In genomic region chr16:23659597-23660531, GRCm38 (mm10) we compare ENCODE assay signal across 28 mouse cellular contexts.
DNase-seq lines count a peak whose midpoint lies in the region; ATAC-seq lines count a peak whose summit lies in the region.
"Had no signal": no experiment of that assay in that cellular context is flagged by ENCODE, and none has a peak within 500 bp of the region (broad histone marks: within the 10 kb centered on the region; RNA-seq: fewer than 3 reads in every experiment).

No protein-coding gene starts in this region.

- H3K4me3 ChIP-seq in hindbrain, embryonic 14.5 days (replicated peaks; ENCODE audit: low read length), result no peak overlapping the region
- no peak overlapping the region for H3K4me3 ChIP-seq in hindbrain, embryonic 11.5 days (ENCODE audit: low read depth, low read length)
- no peak overlapping the region for H3K4me3 ChIP-seq in forebrain, embryonic 12.5 days (replicated peaks)
- H3K4me3 ChIP-seq in hindbrain, embryonic 15.5 days, result no peak overlapping the region
- H3K4me3 ChIP-seq in liver, embryonic 11.5 days (ENCODE audit: low read depth, low read length), result no peak overlapping the region
- H3K4me3 ChIP-seq: embryonic facial prominence, embryonic 13.5 days; erythroblast, embryonic 14.5 days; gastrocnemius, adult 2 months; kidney, embryonic 15.5 days; limb, embryonic 13.5 days; liver, embryonic 13.5 days; midbrain, embryonic 12.5 days had no signal

- H3K36me3 ChIP-seq in hindbrain, embryonic 14.5 days (replicated peaks; ENCODE audit: control insufficient read depth, insufficient read depth), result no peaks in the 10 kb centered on the region
- H3K36me3 ChIP-seq in hindbrain, embryonic 11.5 days (ENCODE audit: control insufficient read depth, insufficient read depth, low read length), result no peaks in the 10 kb centered on the region
- no peaks in the 10 kb centered on the region for H3K36me3 ChIP-seq in forebrain, embryonic 12.5 days (replicated peaks)
- no peaks in the 10 kb centered on the region for H3K36me3 ChIP-seq in hindbrain, embryonic 15.5 days
- no peaks in the 10 kb centered on the region for H3K36me3 ChIP-seq in liver, embryonic 11.5 days (ENCODE audit: control insufficient read depth, insufficient read depth, low read length)
- H3K36me3 ChIP-seq: embryonic facial prominence, embryonic 13.5 days; G1E; kidney, embryonic 15.5 days; limb, embryonic 13.5 days; liver, embryonic 13.5 days; midbrain, embryonic 12.5 days had no signal

- no peaks in the 10 kb centered on the region for H3K27me3 ChIP-seq in hindbrain, embryonic 14.5 days (ENCODE audit: control insufficient read depth, insufficient read depth, low read length)
- no peaks in the 10 kb centered on the region for H3K27me3 ChIP-seq in hindbrain, embryonic 11.5 days (ENCODE audit: control insufficient read depth, insufficient read depth, low read length)
- H3K27me3 ChIP-seq in forebrain, embryonic 12.5 days, result 0 out of 2 replicates have a peak, but pooled peaks cover 4% of the 10 kb centered on the region
- H3K27me3 ChIP-seq in hindbrain, embryonic 15.5 days, result no peaks in the 10 kb centered on the region
- H3K27me3 ChIP-seq in liver, embryonic 11.5 days (replicated peaks; ENCODE audit: control insufficient read depth, insufficient read depth, low read length), result no peaks in the 10 kb centered on the region
- H3K27me3 ChIP-seq: CH12.LX; embryonic facial prominence, embryonic 13.5 days; kidney, embryonic 15.5 days; limb, embryonic 13.5 days; liver, embryonic 13.5 days; midbrain, embryonic 12.5 days had no signal

- peaks cover 14% of the 10 kb centered on the region; the same call in 1 of the 2 replicates for H3K4me1 ChIP-seq in hindbrain, embryonic 14.5 days (replicated peaks; ENCODE audit: control insufficient read depth, insufficient read depth, low read length)
- H3K4me1 ChIP-seq in hindbrain, embryonic 11.5 days (replicated peaks; ENCODE audit: control insufficient read depth, insufficient read depth, low read length), result no peaks in the 10 kb centered on the region
- H3K4me1 ChIP-seq in forebrain, embryonic 12.5 days, result peaks cover 10% of the 10 kb centered on the region
- no peaks in the 10 kb centered on the region for H3K4me1 ChIP-seq in hindbrain, embryonic 15.5 days (replicated peaks)
- no peaks in the 10 kb centered on the region for H3K4me1 ChIP-seq in liver, embryonic 11.5 days (replicated peaks; ENCODE audit: control insufficient read depth, insufficient read depth, low read length)
- H3K4me1 ChIP-seq: embryonic facial prominence, embryonic 13.5 days; kidney, embryonic 15.5 days; limb, embryonic 13.5 days; liver, embryonic 13.5 days had no signal

- DNase-seq in hindbrain, embryonic 14.5 days (ENCODE audit: low spot score), result peak; percentile 30
- DNase-seq in hindbrain, embryonic 11.5 days (ENCODE audit: low spot score), result no peak
- DNase-seq in Muller cell, postnatal 12 days (ENCODE audit: inconsistent ontology term), result peak; percentile 90
- DNase-seq in urinary bladder, postnatal 10 days (ENCODE audit: low spot score), result no peak
- no peak for DNase-seq in thymus, postnatal 14 days
- DNase-seq in liver, embryonic 11.5 days (ENCODE audit: low spot score), result no peak
- DNase-seq: adrenal gland, adult 2 months; B cell, adult 2 months; cerebellum, adult 11-12 months; cerebellum, postnatal 25 days; embryo, embryonic 11 days; gastrocnemius, adult 2 months; layer of hippocampus, adult 9-11 months; liver, embryonic 13.5 days; lung, adult 2 months; lung, postnatal 14 days; right cerebral cortex, adult 18-20 months; thymus, adult 2 months had no signal

- no peak overlapping the region for H3K9ac ChIP-seq in hindbrain, embryonic 14.5 days
- H3K9ac ChIP-seq in hindbrain, embryonic 11.5 days (ENCODE audit: low read depth, low read length), result no peak overlapping the region
- H3K9ac ChIP-seq in forebrain, embryonic 12.5 days, result no peak overlapping the region
- H3K9ac ChIP-seq in hindbrain, embryonic 15.5 days, result no peak overlapping the region
- no peak overlapping the region for H3K9ac ChIP-seq in liver, embryonic 11.5 days (ENCODE audit: low read depth, low read length)
- H3K9ac ChIP-seq: embryonic facial prominence, embryonic 13.5 days; kidney, embryonic 15.5 days; limb, embryonic 13.5 days; liver, embryonic 13.5 days; midbrain, embryonic 12.5 days had no signal

- 0 out of 2 replicates have a peak, but pooled peaks have one; percentile 42 for ATAC-seq in hindbrain, embryonic 14.5 days (ENCODE audit: low FRiP score)
- ATAC-seq in hindbrain, embryonic 11.5 days (ENCODE audit: low FRiP score), result no peak
- peak; percentile 61 for ATAC-seq in forebrain, embryonic 12.5 days (ENCODE audit: low FRiP score)
- ATAC-seq in hindbrain, embryonic 15.5 days (ENCODE audit: low FRiP score, low read depth), result peak; percentile 55
- no peak for ATAC-seq in liver, embryonic 11.5 days (replicated peaks; ENCODE audit: low FRiP score)
- ATAC-seq: intestine, postnatal 0 days had no signal

- H3K9me3 ChIP-seq in hindbrain, embryonic 14.5 days (ENCODE audit: control insufficient read depth, low read length), result no peaks in the 10 kb centered on the region; the same call in 1 of the 2 replicates
- H3K9me3 ChIP-seq in hindbrain, embryonic 11.5 days (ENCODE audit: control insufficient read depth, low read length), result no peaks in the 10 kb centered on the region
- H3K9me3 ChIP-seq in forebrain, embryonic 12.5 days, result no peaks in the 10 kb centered on the region
- H3K9me3 ChIP-seq in hindbrain, embryonic 15.5 days, result no peaks in the 10 kb centered on the region
- H3K9me3 ChIP-seq in liver, embryonic 11.5 days (ENCODE audit: control insufficient read depth, low read length), result no peaks in the 10 kb centered on the region
- H3K9me3 ChIP-seq: embryonic facial prominence, embryonic 13.5 days; kidney, embryonic 15.5 days; limb, embryonic 13.5 days; liver, embryonic 13.5 days; midbrain, embryonic 12.5 days had no signal

- WGBS in hindbrain, embryonic 14.5 days, result 44% methylated on average over 13 of the region's 13 CpGs
- WGBS in hindbrain, embryonic 11.5 days, result 82% methylated on average over 13 of the region's 13 CpGs
- WGBS in forebrain, embryonic 12.5 days, result 50% methylated on average over 13 of the region's 13 CpGs
- 42% methylated on average over 13 of the region's 13 CpGs for WGBS in hindbrain, embryonic 15.5 days
- WGBS in liver, embryonic 11.5 days, result 78% methylated on average over 13 of the region's 13 CpGs

- no peak overlapping the region for H3K4me2 ChIP-seq in hindbrain, embryonic 14.5 days (replicated peaks)
- H3K4me2 ChIP-seq in hindbrain, embryonic 11.5 days (replicated peaks; ENCODE audit: low read depth, low read length), result no peak overlapping the region
- no peak overlapping the region for H3K4me2 ChIP-seq in forebrain, embryonic 12.5 days
- no peak overlapping the region for H3K4me2 ChIP-seq in hindbrain, embryonic 15.5 days
- no peak overlapping the region for H3K4me2 ChIP-seq in liver, embryonic 11.5 days
- H3K4me2 ChIP-seq: embryonic facial prominence, embryonic 13.5 days; kidney, embryonic 15.5 days; limb, embryonic 13.5 days; liver, embryonic 13.5 days; midbrain, embryonic 12.5 days had no signal

- H3K27ac ChIP-seq in hindbrain, embryonic 14.5 days, result peak overlapping the region; percentile 22; the same call in 1 of the 2 replicates
- H3K27ac ChIP-seq in hindbrain, embryonic 11.5 days (ENCODE audit: low read depth, low read length), result no peak overlapping the region
- H3K27ac ChIP-seq in forebrain, embryonic 12.5 days, result no peak overlapping the region
- peak overlapping the region; percentile 15; the same call in 1 of the 2 replicates for H3K27ac ChIP-seq in hindbrain, embryonic 15.5 days (replicated peaks)
- H3K27ac ChIP-seq in liver, embryonic 11.5 days (ENCODE audit: low read depth, low read length), result no peak overlapping the region
- H3K27ac ChIP-seq: embryonic facial prominence, embryonic 13.5 days; gastrocnemius, adult 2 months; kidney, embryonic 15.5 days; limb, embryonic 13.5 days; liver, embryonic 13.5 days; midbrain, embryonic 12.5 days had no signal

Comparison
In these comparisons a context has a peak if more than half of its experiments do, and no peak if none do; other contexts are left out.
1. ATAC-seq: peak in hindbrain, embryonic 14.5 days (single experiment), forebrain, embryonic 12.5 days (single experiment) and hindbrain, embryonic 15.5 days (single experiment); none in hindbrain, embryonic 11.5 days (single experiment) and liver, embryonic 11.5 days (single experiment).
2. DNase-seq: peak in hindbrain, embryonic 14.5 days (single experiment) and Muller cell, postnatal 12 days (single experiment); none in hindbrain, embryonic 11.5 days (single experiment), urinary bladder, postnatal 10 days (single experiment), thymus, postnatal 14 days (single experiment) and liver, embryonic 11.5 days (single experiment).
3. H3K27ac ChIP-seq: peak in hindbrain, embryonic 14.5 days (single experiment) and hindbrain, embryonic 15.5 days (single experiment); none in hindbrain, embryonic 11.5 days (single experiment), forebrain, embryonic 12.5 days (single experiment) and liver, embryonic 11.5 days (single experiment).